Mouse (Mus musculus): Measurements from ENCODE around the gene Simc1. TPM values are rescaled to one million over a fixed set of nuclear protein-coding genes. Genes with fewer than 3 reads are reported as not detected.

The Simc1 gene
- polyA plus RNA-seq (2014; fragmentation: Nextera tagmentation; extraction: Ambion mirVana), result 22.5 and 23.6 TPM in 2 replicates

DNA sequence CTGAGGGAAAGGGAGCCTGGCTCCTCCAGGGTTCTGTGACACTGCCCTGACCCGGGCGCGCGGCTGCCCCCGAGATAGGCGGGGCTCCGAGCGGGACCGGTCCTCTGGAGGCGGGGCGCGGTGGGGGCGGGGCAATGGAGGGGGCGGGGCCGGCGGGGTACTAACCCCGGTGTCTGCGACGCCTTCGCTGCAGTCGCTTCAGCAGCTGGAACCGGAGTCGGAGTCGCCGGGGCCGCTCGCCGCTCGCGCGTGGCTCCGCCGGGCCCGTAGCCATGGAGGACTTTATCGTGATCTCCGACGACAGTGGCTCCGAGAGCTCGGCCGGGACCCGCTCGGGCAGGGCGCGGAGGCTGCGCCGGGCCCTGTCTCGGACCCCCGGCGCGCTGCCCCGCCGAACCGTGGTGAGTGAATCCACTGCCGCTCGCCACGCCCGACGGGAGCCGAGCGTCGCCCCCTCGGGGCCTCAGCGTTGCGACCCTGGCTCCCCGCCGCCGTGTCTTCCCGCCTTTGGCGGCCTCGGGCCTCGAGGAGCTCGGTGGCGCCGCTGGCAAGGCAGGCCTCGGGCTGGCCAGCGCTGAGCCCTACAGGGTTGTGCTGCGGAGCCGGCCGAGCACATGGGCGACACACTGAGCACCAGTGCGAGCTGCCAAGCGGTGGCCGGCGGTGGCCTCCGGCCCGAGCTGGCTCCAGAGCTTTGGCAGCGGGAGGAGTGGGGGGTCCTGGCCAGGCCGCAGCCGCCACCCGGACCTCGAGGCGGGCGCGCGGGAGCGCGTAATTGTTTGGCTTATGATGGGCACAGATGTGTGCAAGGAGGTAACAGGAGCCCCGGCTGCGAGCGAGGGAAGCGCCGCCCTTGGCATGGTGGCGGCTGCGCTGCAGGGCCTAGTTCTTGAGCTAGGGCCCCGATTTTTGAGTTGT lies at the start of gene Simc1:
Simc1 (plus strand) TSS at position 176 of the 918 bp plus-strand sequence.
- ATAC-seq (replicated peaks; ENCODE audit: insufficient number of reproducible peaks, low FRiP score, low TSS enrichment, low read depth) (peak; percentile 88), DNase-seq (ENCODE audit: low spot score) (peak; percentile 76)
- WGBS, result under 1% methylated on average over 72 of the region's 105 CpGs
- Histone ChIP-seq H3K4me2 (ENCODE audit: low read depth, low read length) (peak within 1 kb of the TSS; percentile 81), H3K9ac (replicated peaks; ENCODE audit: low read length) (peak within 1 kb of the TSS; percentile 87), H3K4me1 (ENCODE audit: control insufficient read depth, insufficient read depth, low read length) (no peaks in the 10 kb centered on the region), H3K27ac (replicated peaks; ENCODE audit: low read depth, low read length) (0 out of 2 replicates have a peak within 1 kb of the TSS, but pooled peaks have one; percentile 35), H3K27me3 (ENCODE audit: control insufficient read depth, insufficient read depth, low read length) (no peaks in the 10 kb centered on the region), H3K9me3 (replicated peaks; ENCODE audit: control insufficient read depth, low read length) (no peaks in the 10 kb centered on the region), H3K4me3 (ENCODE audit: low read depth, low read length) (peak within 1 kb of the TSS; percentile 66), H3K36me3 (replicated peaks; ENCODE audit: control insufficient read depth, insufficient read depth, low read depth, low read length) (no peaks in the 10 kb centered on the region)

- no peak for DNase-seq (ENCODE audit: low spot score)
- H3K4me3 ChIP-seq (ENCODE audit: low read depth, low read length), result no peak overlapping the region
- WGBS, result 88% methylated on average over 2 of the region's 2 CpGs
- H3K4me1 ChIP-seq (ENCODE audit: control insufficient read depth, insufficient read depth, low read length), result no peaks in the 10 kb centered on the region
- no peaks in the 10 kb centered on the region for H3K9me3 ChIP-seq (replicated peaks; ENCODE audit: control insufficient read depth, low read length)
- no peak overlapping the region for H3K27ac ChIP-seq (replicated peaks; ENCODE audit: low read depth, low read length)
- no peak overlapping the region for H3K4me2 ChIP-seq (ENCODE audit: low read depth, low read length)
- H3K27me3 ChIP-seq (ENCODE audit: control insufficient read depth, insufficient read depth, low read length), result no peaks in the 10 kb centered on the region
- H3K36me3 ChIP-seq (replicated peaks; ENCODE audit: control insufficient read depth, insufficient read depth, low read depth, low read length), result peaks cover 16% of the 10 kb centered on the region
- ATAC-seq (replicated peaks; ENCODE audit: insufficient number of reproducible peaks, low FRiP score, low TSS enrichment, low read depth), result no peak
- no peak overlapping the region for H3K9ac ChIP-seq (replicated peaks; ENCODE audit: low read length)
Measured at GRCm38 (mm10) chr13:54457062-54457461, 46.5 kb upstream of the Simc1 start.

DNA sequence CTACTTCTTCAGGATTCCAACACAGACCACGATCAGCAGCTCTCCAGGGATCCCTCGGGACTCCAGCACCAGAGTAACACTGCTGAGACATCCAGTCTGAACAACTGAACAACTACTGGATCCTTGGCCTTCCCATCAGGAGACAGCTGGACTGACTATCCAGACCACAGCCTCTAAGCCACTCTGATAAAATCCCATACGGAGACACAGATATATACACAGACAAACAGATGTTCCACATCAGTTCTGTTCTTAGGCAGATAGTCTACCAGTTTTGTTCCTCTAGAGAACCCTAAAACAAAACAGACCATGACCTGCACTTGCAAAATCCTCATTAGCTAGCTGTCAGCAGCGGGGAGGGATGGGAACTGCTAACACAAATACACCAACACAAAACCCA lies 44.3 kb upstream of the Simc1 start:
- H3K9me3 ChIP-seq (replicated peaks; ENCODE audit: control insufficient read depth, low read length), result no peaks in the 10 kb centered on the region
- no peak for DNase-seq (ENCODE audit: low spot score)
- H3K36me3 ChIP-seq (replicated peaks; ENCODE audit: control insufficient read depth, insufficient read depth, low read depth, low read length), result peaks cover 25% of the 10 kb centered on the region
- H3K27me3 ChIP-seq (ENCODE audit: control insufficient read depth, insufficient read depth, low read length), result no peaks in the 10 kb centered on the region
- no peak overlapping the region for H3K4me2 ChIP-seq (ENCODE audit: low read depth, low read length)
- H3K4me3 ChIP-seq (ENCODE audit: low read depth, low read length), result no peak overlapping the region
- H3K4me1 ChIP-seq (ENCODE audit: control insufficient read depth, insufficient read depth, low read length), result no peaks in the 10 kb centered on the region
- 73% methylated on average over 4 of the region's 4 CpGs for WGBS
- no peak overlapping the region for H3K27ac ChIP-seq (replicated peaks; ENCODE audit: low read depth, low read length)
- no peak overlapping the region for H3K9ac ChIP-seq (replicated peaks; ENCODE audit: low read length)
- ATAC-seq (replicated peaks; ENCODE audit: insufficient number of reproducible peaks, low FRiP score, low TSS enrichment, low read depth), result no peak

DNA sequence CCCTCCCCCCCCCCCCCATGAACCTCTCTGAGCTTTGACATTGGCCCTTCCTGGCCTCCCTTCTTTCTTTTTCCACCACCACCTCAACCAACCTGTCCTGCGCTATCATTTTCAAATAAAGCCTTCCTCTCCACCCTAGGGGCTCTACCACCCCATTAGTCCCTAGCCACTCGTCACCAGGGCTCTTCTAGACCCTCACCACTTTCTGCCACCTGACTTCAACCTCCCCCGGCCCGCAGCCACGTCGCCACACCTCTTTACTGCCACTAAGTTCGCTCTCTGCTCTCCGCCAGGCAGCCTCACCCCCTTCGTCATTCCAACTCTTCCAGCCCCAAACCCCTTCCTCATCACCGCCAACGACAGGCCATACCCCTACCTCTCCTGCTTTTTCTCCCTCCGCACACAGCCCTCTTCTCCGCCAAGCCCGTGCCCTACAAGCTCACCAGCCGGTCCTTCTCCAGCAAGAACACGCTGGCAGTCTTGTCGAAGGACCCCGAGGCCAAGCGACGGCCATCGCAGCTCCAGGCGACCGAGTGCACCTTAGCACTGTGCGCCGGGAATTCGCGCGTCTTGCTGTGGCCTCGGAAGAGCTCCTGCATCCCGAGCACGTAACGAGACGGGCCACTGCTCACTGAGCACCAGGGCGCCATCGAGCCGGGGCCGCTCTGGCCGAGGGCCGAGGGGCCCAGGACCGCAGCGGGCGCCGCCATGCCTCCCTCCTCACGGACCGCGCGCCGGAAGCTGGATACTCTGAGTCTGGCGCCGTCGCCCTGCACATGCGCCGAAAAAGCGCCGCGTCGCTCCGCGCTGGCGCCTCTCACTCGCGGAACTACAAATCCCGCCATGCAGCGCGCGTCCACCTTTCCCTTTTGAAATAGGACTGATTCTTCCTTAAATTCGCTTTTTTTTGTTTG lies 35.2 kb upstream of the Simc1 start, which contains the start of gene Thoc3:
Thoc3 (minus strand) TSS at position 752 of the 914 bp plus-strand sequence.
- under 1% methylated on average over 67 of the region's 67 CpGs for WGBS
- Histone ChIP-seq H3K27me3 (ENCODE audit: control insufficient read depth, insufficient read depth, low read length) (no peaks in the 10 kb centered on the region), H3K9me3 (replicated peaks; ENCODE audit: control insufficient read depth, low read length) (no peaks in the 10 kb centered on the region), H3K4me3 (ENCODE audit: low read depth, low read length) (peak within 1 kb of the TSS; percentile 86), H3K9ac (replicated peaks; ENCODE audit: low read length) (peak within 1 kb of the TSS; percentile 90), H3K4me1 (ENCODE audit: control insufficient read depth, insufficient read depth, low read length) (peaks cover 5% of the 10 kb centered on the region; the same call in 1 of the 2 replicates), H3K36me3 (replicated peaks; ENCODE audit: control insufficient read depth, insufficient read depth, low read depth, low read length) (peaks cover 29% of the 10 kb centered on the region), H3K4me2 (ENCODE audit: low read depth, low read length) (peak within 1 kb of the TSS; percentile 70), H3K27ac (replicated peaks; ENCODE audit: low read depth, low read length) (no peak within 1 kb of the TSS)
- DNase-seq (ENCODE audit: low spot score), result peak; percentile 95
- peak; percentile 97 for ATAC-seq (replicated peaks; ENCODE audit: insufficient number of reproducible peaks, low FRiP score, low TSS enrichment, low read depth)

DNA sequence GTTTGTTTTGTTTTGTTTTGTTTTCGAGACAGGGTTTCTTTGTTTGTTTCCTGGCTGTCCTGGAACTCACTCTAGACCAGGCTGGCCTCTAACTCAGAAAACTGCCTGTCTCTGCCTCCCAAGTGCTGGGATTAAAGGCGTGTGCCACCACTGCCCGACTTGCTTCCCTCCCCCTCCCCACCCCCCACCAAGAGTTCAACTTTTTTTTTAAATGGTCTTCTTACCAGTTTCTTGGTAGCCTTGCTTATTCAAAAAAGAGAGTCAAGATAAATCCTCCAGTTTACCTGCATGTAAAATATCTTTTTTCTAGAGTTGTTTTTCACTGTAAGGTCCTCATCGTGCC lies 34.6 kb upstream of the Simc1 start:
- ATAC-seq (replicated peaks; ENCODE audit: insufficient number of reproducible peaks, low FRiP score, low TSS enrichment, low read depth) (0 out of 2 replicates have a peak, but pooled peaks have one; percentile 49), DNase-seq (ENCODE audit: low spot score) (no peak)
- Histone ChIP-seq H3K9ac (replicated peaks; ENCODE audit: low read length) (no peak overlapping the region), H3K9me3 (replicated peaks; ENCODE audit: control insufficient read depth, low read length) (no peaks in the 10 kb centered on the region), H3K36me3 (replicated peaks; ENCODE audit: control insufficient read depth, insufficient read depth, low read depth, low read length) (peaks cover 23% of the 10 kb centered on the region), H3K27ac (replicated peaks; ENCODE audit: low read depth, low read length) (no peak overlapping the region), H3K27me3 (ENCODE audit: control insufficient read depth, insufficient read depth, low read length) (no peaks in the 10 kb centered on the region), H3K4me2 (ENCODE audit: low read depth, low read length) (peak overlapping the region; percentile 29; the same call in 1 of the 2 replicates), H3K4me1 (ENCODE audit: control insufficient read depth, insufficient read depth, low read length) (peaks cover 5% of the 10 kb centered on the region; the same call in 1 of the 2 replicates), H3K4me3 (ENCODE audit: low read depth, low read length) (peak overlapping the region; percentile 86)
- 14% methylated on average over 4 of the region's 4 CpGs for WGBS

- Histone ChIP-seq H3K27me3 (ENCODE audit: control insufficient read depth, insufficient read depth, low read length) (no peaks in the 10 kb centered on the region), H3K4me3 (ENCODE audit: low read depth, low read length) (no peak overlapping the region), H3K4me2 (ENCODE audit: low read depth, low read length) (no peak overlapping the region), H3K4me1 (ENCODE audit: control insufficient read depth, insufficient read depth, low read length) (peaks cover 5% of the 10 kb centered on the region; the same call in 1 of the 2 replicates), H3K9me3 (replicated peaks; ENCODE audit: control insufficient read depth, low read length) (no peaks in the 10 kb centered on the region), H3K9ac (replicated peaks; ENCODE audit: low read length) (no peak overlapping the region), H3K27ac (replicated peaks; ENCODE audit: low read depth, low read length) (no peak overlapping the region), H3K36me3 (replicated peaks; ENCODE audit: control insufficient read depth, insufficient read depth, low read depth, low read length) (no peaks in the 10 kb centered on the region; the same call in 1 of the 2 replicates)
- WGBS, result 83% methylated on average over 4 of the region's 4 CpGs
- DNase-seq (ENCODE audit: low spot score) (no peak), ATAC-seq (replicated peaks; ENCODE audit: insufficient number of reproducible peaks, low FRiP score, low TSS enrichment, low read depth) (no peak)
Measured at GRCm38 (mm10) chr13:54471967-54472366, 31.6 kb upstream of the Simc1 start.

- no peak for DNase-seq (ENCODE audit: low spot score)
- 65% methylated on average over 2 of the region's 2 CpGs for WGBS
Measured at GRCm38 (mm10) chr13:54474996-54475395, 28.6 kb upstream of the Simc1 start.

More at GRCm38 (mm10) chr13:54474996-54475395, 28.6 kb upstream of the Simc1 start:
- H3K9ac ChIP-seq (replicated peaks; ENCODE audit: low read length), result no peak overlapping the region
- H3K4me2 ChIP-seq (ENCODE audit: low read depth, low read length), result no peak overlapping the region
- no peaks in the 10 kb centered on the region for H3K9me3 ChIP-seq (replicated peaks; ENCODE audit: control insufficient read depth, low read length)
- ATAC-seq (replicated peaks; ENCODE audit: insufficient number of reproducible peaks, low FRiP score, low TSS enrichment, low read depth), result no peak
- no peak overlapping the region for H3K4me3 ChIP-seq (ENCODE audit: low read depth, low read length)
- no peaks in the 10 kb centered on the region for H3K36me3 ChIP-seq (replicated peaks; ENCODE audit: control insufficient read depth, insufficient read depth, low read depth, low read length)
- H3K4me1 ChIP-seq (ENCODE audit: control insufficient read depth, insufficient read depth, low read length), result no peaks in the 10 kb centered on the region
- no peak overlapping the region for H3K27ac ChIP-seq (replicated peaks; ENCODE audit: low read depth, low read length)
- H3K27me3 ChIP-seq (ENCODE audit: control insufficient read depth, insufficient read depth, low read length), result no peaks in the 10 kb centered on the region

All from embryonic facial prominence, embryonic 11.5 days (tissue).